Mouse (Mus musculus): ENCODE measurements around the gene Nr2e3.
"Not testable (repeated sequence)": the region's sequence is repeated elsewhere in the genome, so short reads cannot be mapped to it uniquely, and the experiment has no call there.

- not testable (repeated sequence) for TF ChIP-seq CTCF (IDR thresholded peaks at IDR 0.05; ENCODE audit: extremely low read depth, insufficient read length, insufficient replicate concordance, low read depth, low read length); POLR2A (IDR thresholded peaks at IDR 0.05; ENCODE audit: low read depth, low read length)
These were observed 24.6 kb downstream of the Nr2e3 start for GRCm38 (mm10) chr9:59935866-59936265.

Data from small intestine, adult 2 months (tissue).